Mouse (Mus musculus) CH12.LX (cell line): Measurements from ENCODE around the gene Agbl5. TPM values are rescaled to one million over a fixed set of nuclear protein-coding genes. Genes with fewer than 3 reads are reported as not detected.

ENCODE experiments used
- DNase-seq: peaks from one replicate; pipeline ENCODE4 v3.0.0-alpha.2; 2013; ENCODE audit errors: extremely low read depth
- H3K27ac ChIP-seq: 2 replicates; pipeline ENCODE4 v1.5.1; 2012; ENCODE audit warnings: low read depth, mild to moderate bottlenecking, control low read depth, moderate library complexity; ENCODE audit not compliant: insufficient read depth
- H3K27me3 ChIP-seq: replicated peaks from 2 replicates; pipeline ENCODE3; 2012; ENCODE audit warnings: inconsistent platforms
- H3K36me3 ChIP-seq, 2 experiments: replicated peaks in 1 of 2; 2 replicates each; pipeline versions ENCODE3 to v1.6.1; 2012; ENCODE audit warnings: inconsistent platforms in 1 of 2, low read length in 1 of 2, mild to moderate bottlenecking in 1 of 2, mixed read lengths in 1 of 2, moderate library complexity in 1 of 2; ENCODE audit not compliant: control insufficient read depth in 1 of 2, insufficient read depth in 1 of 2
- H3K4me1 ChIP-seq, 2 experiments: 2 replicates each; pipeline ENCODE4 v1.6.1; 2012; ENCODE audit warnings: inconsistent platforms in 1 of 2, moderate library complexity in 1 of 2; ENCODE audit not compliant: insufficient read depth in 2 of 2, control insufficient read depth in 1 of 2
- H3K4me2 ChIP-seq: 2 replicates; pipeline ENCODE4 v1.6.1; 2012; ENCODE audit warnings: low read depth, mild to moderate bottlenecking, control low read depth; ENCODE audit not compliant: poor library complexity, insufficient read depth, severe bottlenecking
- H3K4me3 ChIP-seq, 3 experiments: fragments of 150-350 bp in 1 of 3; sonication (generic) in 1 of 3; replicated peaks in 1 of 3; 2 replicates each; pipeline versions ENCODE3 to v1.5.1; 2011 to 2012; ENCODE audit warnings: low read depth in 2 of 3, low read length in 2 of 3, mild to moderate bottlenecking in 2 of 3, moderate library complexity in 2 of 3, control low read depth in 1 of 3, improper control_type of control experiment in 1 of 3, inconsistent platforms in 1 of 3, mixed read lengths in 1 of 3; ENCODE audit not compliant: poor library complexity in 1 of 3
- H3K79me2 ChIP-seq: replicated peaks from 2 replicates; pipeline ENCODE4 v1.6.1; 2012; ENCODE audit warnings: mild to moderate bottlenecking, moderate library complexity; ENCODE audit not compliant: control insufficient read depth, poor library complexity, insufficient read depth, severe bottlenecking; ENCODE audit errors: extremely low read depth
- H3K9ac ChIP-seq: 2 replicates; pipeline ENCODE4 v1.6.1; 2012; ENCODE audit warnings: low read depth, mild to moderate bottlenecking, control low read depth, moderate library complexity; ENCODE audit not compliant: insufficient read depth
- H3K9me3 ChIP-seq: replicated peaks from 2 replicates; pipeline ENCODE3; 2012; ENCODE audit warnings: low read length, inconsistent platforms, mixed read lengths
- BHLHE40 ChIP-seq: IDR thresholded peaks from 2 replicates; pipeline ENCODE4 v1.6.1; 2011; ENCODE audit warnings: mild to moderate bottlenecking, low read depth, low read length, improper control_type of control experiment
- CTCF ChIP-seq, 2 experiments: IDR thresholded peaks in 1 of 2; conservative IDR thresholded peaks in 1 of 2; 2 replicates each; pipeline ENCODE4 v1.5.1; 2011 to 2012; ENCODE audit warnings: low read depth in 2 of 2, low read length in 2 of 2, improper control_type of control experiment in 1 of 2, inconsistent platforms in 1 of 2, mild to moderate bottlenecking in 1 of 2, moderate library complexity in 1 of 2
- E2F4 ChIP-seq: IDR thresholded peaks from 2 replicates; pipeline ENCODE4 v1.6.1; 2011; ENCODE audit warnings: low read depth, low read length, improper control_type of control experiment; ENCODE audit not compliant: insufficient replicate concordance
- ELF1 ChIP-seq: IDR thresholded peaks from 2 replicates; pipeline ENCODE4 v1.6.1; 2014; ENCODE audit warnings: low read depth, mild to moderate bottlenecking, inconsistent platforms, low read length, improper control_type of control experiment
- EP300 ChIP-seq: IDR thresholded peaks from 2 replicates; pipeline ENCODE4 v1.6.1; 2011; ENCODE audit warnings: low read length, improper control_type of control experiment
- ETS1 ChIP-seq: conservative IDR thresholded peaks from 2 replicates; pipeline ENCODE4 v1.6.1; 2012; ENCODE audit warnings: low read depth, mild to moderate bottlenecking, inconsistent platforms, low read length, improper control_type of control experiment, moderate library complexity
- GABPA ChIP-seq: IDR thresholded peaks from 2 replicates; pipeline ENCODE4 v1.6.1; 2012; ENCODE audit warnings: low read depth, low read length, improper control_type of control experiment, inconsistent platforms; ENCODE audit not compliant: insufficient replicate concordance
- HCFC1 ChIP-seq: IDR thresholded peaks from 2 replicates; pipeline ENCODE4 v1.6.1; 2012; ENCODE audit warnings: low read depth, mild to moderate bottlenecking, inconsistent platforms, low read length, improper control_type of control experiment
- IRF4 ChIP-seq: IDR thresholded peaks from 2 replicates; pipeline ENCODE4 v1.6.1; 2014; ENCODE audit warnings: low read depth, mild to moderate bottlenecking, inconsistent platforms, low read length, improper control_type of control experiment
- JUND ChIP-seq: conservative IDR thresholded peaks from 2 replicates; pipeline ENCODE4 v1.6.1; 2011; ENCODE audit warnings: low read depth, low read length, improper control_type of control experiment
- KAT2A ChIP-seq: IDR thresholded peaks from 2 replicates; pipeline ENCODE4 v1.6.1; 2012; ENCODE audit warnings: low read length, improper control_type of control experiment, inconsistent platforms; ENCODE audit not compliant: insufficient replicate concordance
- MAFK ChIP-seq: IDR thresholded peaks from 2 replicates; pipeline ENCODE4 v1.6.1; 2011; ENCODE audit warnings: low read length, improper control_type of control experiment; ENCODE audit not compliant: insufficient replicate concordance
- MAX ChIP-seq: IDR thresholded peaks from 2 replicates; pipeline ENCODE4 v1.6.1; 2011; ENCODE audit warnings: low read length, improper control_type of control experiment
- MEF2A ChIP-seq: IDR thresholded peaks from 2 replicates; pipeline ENCODE4 v1.6.1; 2014; ENCODE audit warnings: low read depth, mild to moderate bottlenecking, inconsistent platforms, low read length, improper control_type of control experiment, borderline replicate concordance
- MXI1 ChIP-seq: IDR thresholded peaks from 2 replicates; pipeline ENCODE4 v1.6.1; 2011; ENCODE audit warnings: mild to moderate bottlenecking, low read depth, low read length, improper control_type of control experiment
- MYC ChIP-seq: IDR thresholded peaks from 2 replicates; pipeline ENCODE4 v1.6.1; 2011; ENCODE audit warnings: low read depth, mild to moderate bottlenecking, improper control_type of control experiment, low read length
- NELFE ChIP-seq: IDR thresholded peaks from 2 replicates; pipeline ENCODE4 v1.6.1; 2011; ENCODE audit warnings: low read depth, low read length, improper control_type of control experiment
- NRF1 ChIP-seq: IDR thresholded peaks from 2 replicates; pipeline ENCODE4 v1.6.1; 2014; ENCODE audit warnings: low read depth, mild to moderate bottlenecking, inconsistent platforms, low read length, improper control_type of control experiment, moderate library complexity
- POLR2A ChIP-seq: IDR thresholded peaks from 2 replicates; pipeline ENCODE4 v1.6.1; 2011; ENCODE audit warnings: low read depth, mild to moderate bottlenecking, improper control_type of control experiment, low read length
- POLR2AphosphoS2 ChIP-seq: IDR thresholded peaks from 2 replicates; pipeline ENCODE4 v1.6.1; 2011; ENCODE audit warnings: low read depth, low read length, improper control_type of control experiment
- SIN3A ChIP-seq: IDR thresholded peaks from 2 replicates; pipeline ENCODE4 v1.6.1; 2012; ENCODE audit warnings: low read length, improper control_type of control experiment, inconsistent platforms
- TBP ChIP-seq: conservative IDR thresholded peaks from 2 replicates; pipeline ENCODE4 v1.6.1; 2011; ENCODE audit warnings: low read depth, low read length, improper control_type of control experiment
- TCF12 ChIP-seq: IDR thresholded peaks from 2 replicates; pipeline ENCODE4 v1.6.1; 2014; ENCODE audit warnings: low read depth, mild to moderate bottlenecking, inconsistent platforms, low read length, improper control_type of control experiment
- ZMIZ1 ChIP-seq: IDR thresholded peaks from 2 replicates; pipeline ENCODE4 v1.6.1; 2012; ENCODE audit warnings: low read depth, mild to moderate bottlenecking, inconsistent platforms, low read length, improper control_type of control experiment
- ZNF384 ChIP-seq: IDR thresholded peaks from 2 replicates; pipeline ENCODE4 v1.6.1; 2012; ENCODE audit warnings: low read depth, low read length, improper control_type of control experiment, inconsistent platforms
- dilution Hi-C: fragments of 300-500 bp; cut with MboI; formaldehyde crosslinking; loops from 2 replicates; pipeline ENCODE4 v1.14.3; 2020; ENCODE audit warnings: low sequenced_read_pairs; ENCODE audit not compliant: extremely low pct_unique_long_range_greater_than_20kb, extremely low pct_ligation_motif_present
- in situ Hi-C: fragments of 300-500 bp; cut with MboI; formaldehyde crosslinking; loops from 3 replicates; pipeline ENCODE4 v1.14.3; 2019; ENCODE audit warnings: low sequenced_read_pairs, low pct_ligation_motif_present, low pct_unique_long_range_greater_than_20kb, mixed read lengths
- polyA plus RNA-seq: library from polyadenylated mRNA; unstranded; fragments of >175 nt; gene quantifications from 2 replicates; pipeline ENCODE4 v1.2.1, GENCODE M21; 2012; ENCODE audit warnings: low read depth; ENCODE audit not compliant: insufficient read length
- total RNA-seq, 2 experiments: library from RNA; depleted of rRNA; stranded (reverse); fragments of 300-350 nt in 1 of 2; fragments of >200 nt in 1 of 2; gene quantifications; 2 replicates each; pipeline ENCODE4 v1.2.3; 2012 to 2014

The Agbl5 gene
- total and polyA plus RNA-seq, 3 experiments = 4.1 to 11.6 (median 9.3) TPM

DNA sequence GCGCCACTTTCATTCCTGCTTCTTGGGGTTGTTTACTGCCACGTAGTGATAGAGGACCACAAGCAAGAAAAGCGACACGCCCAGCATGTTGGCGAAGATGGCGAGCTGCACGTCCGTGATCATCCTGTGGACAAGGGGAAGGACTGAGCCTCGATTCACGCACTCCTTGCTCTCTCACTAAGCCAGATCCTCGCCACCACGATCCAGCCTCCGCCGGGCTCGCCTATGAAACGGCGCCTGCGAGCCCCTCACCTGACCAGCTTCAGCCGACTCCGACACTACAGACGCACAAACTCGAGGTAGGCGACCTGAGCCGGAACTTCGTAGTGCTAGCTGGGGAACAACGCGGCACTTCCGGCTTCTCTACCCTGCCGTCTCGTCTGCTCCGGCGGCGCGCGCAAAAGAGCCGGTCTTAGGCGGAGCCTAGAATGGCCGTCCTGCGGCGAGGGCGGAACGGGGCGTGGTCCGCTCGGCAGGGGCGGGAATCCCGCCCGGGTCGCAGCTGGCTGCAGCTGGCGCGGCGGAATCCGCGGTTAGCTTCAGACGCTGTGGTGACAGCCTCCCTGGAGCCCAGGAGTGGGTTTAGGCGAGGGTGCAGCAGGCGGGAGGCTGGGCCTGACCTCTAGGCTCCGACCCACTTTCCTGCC lies 19.0 kb downstream of the Agbl5 start, which contains the start of gene Ost4:
TSS of gene Ost4 (minus strand) at position 376 of the 647 bp plus-strand sequence.
- Histone ChIP-seq H3K4me1 (peaks cover 2 to 29% of the 10 kb centered on the region in 2 experiments; a peak in 3 of 4 replicates), H3K27me3 (peaks cover 9% of the 10 kb centered on the region), H3K9me3 (no peaks in the 10 kb centered on the region), H3K36me3 (peaks cover 29 to 37% of the 10 kb centered on the region in 2 experiments), H3K27ac (peak within 1 kb of the TSS; percentile 48), H3K4me3 (peak within 1 kb of the TSS; percentile 71 to 99 (median 97)), H3K9ac (peak within 1 kb of the TSS; percentile 98), H3K4me2 (peak within 1 kb of the TSS; percentile 88), H3K79me2 (peaks cover 26% of the 10 kb centered on the region)
- dilution Hi-C loops (no loop called here), in situ Hi-C loops (no loop called here)
- TF ChIP-seq ELF1 (peak; percentile 97), JUND (no peak), MEF2A (0 out of 2 replicates have a peak, but pooled peaks have one; percentile 57), TCF12 (peak; percentile 86), MAFK (no peak), MXI1 (peak; percentile 82; the same call in 1 of the 2 replicates), SIN3A (peak; percentile 91), ETS1 (peak; percentile 61), POLR2A (peak; percentile 96), E2F4 (peak; percentile 92; the same call in 1 of the 2 replicates), IRF4 (peak; percentile 77), ZNF384 (no peak), MAX (no peak; the same call in 1 of the 2 replicates), TBP (peak; percentile 65; the same call in 1 of the 2 replicates), NELFE (peak; percentile 92), GABPA (peak; percentile 24; the same call in 1 of the 2 replicates), NRF1 (peak; percentile 83), BHLHE40 (peak; percentile 32; the same call in 1 of the 2 replicates), EP300 (no peak), MYC (peak; percentile 87), POLR2AphosphoS2 (peak; percentile 81; the same call in 1 of the 2 replicates), CTCF (conservative IDR thresholded peaks at IDR 0.05 in 1 of 2, IDR thresholded peaks at IDR 0.05 in 1 of 2; ENCODE audit: low read depth in 2 of 2, low read length in 2 of 2) (no peak), ZMIZ1 (peak; percentile 91), KAT2A (peak; percentile 85; the same call in 1 of the 2 replicates), HCFC1 (peak; percentile 93)
- DNase-seq = peak; percentile 95
